Mouse (Mus musculus) CH12.LX (cell line): ENCODE measurements around the gene Eml2. TPM values are rescaled to one million over a fixed set of nuclear protein-coding genes. Genes with fewer than 3 reads are reported as not detected.

Experiments
- DNase-seq: peaks from one replicate; pipeline ENCODE4 v3.0.0-alpha.2; 2013; ENCODE audit errors: extremely low read depth
- H3K27ac ChIP-seq: 2 replicates; pipeline ENCODE4 v1.5.1; 2012; ENCODE audit warnings: low read depth, mild to moderate bottlenecking, control low read depth, moderate library complexity; ENCODE audit not compliant: insufficient read depth
- H3K27me3 ChIP-seq: replicated peaks from 2 replicates; pipeline ENCODE3; 2012; ENCODE audit warnings: inconsistent platforms
- H3K36me3 ChIP-seq, 2 experiments: replicated peaks in 1 of 2; 2 replicates each; pipeline versions ENCODE3 to v1.6.1; 2012; ENCODE audit warnings: inconsistent platforms in 1 of 2, low read length in 1 of 2, mild to moderate bottlenecking in 1 of 2, mixed read lengths in 1 of 2, moderate library complexity in 1 of 2; ENCODE audit not compliant: control insufficient read depth in 1 of 2, insufficient read depth in 1 of 2
- H3K4me1 ChIP-seq, 2 experiments: 2 replicates each; pipeline ENCODE4 v1.6.1; 2012; ENCODE audit warnings: inconsistent platforms in 1 of 2, moderate library complexity in 1 of 2; ENCODE audit not compliant: insufficient read depth in 2 of 2, control insufficient read depth in 1 of 2
- H3K4me2 ChIP-seq: 2 replicates; pipeline ENCODE4 v1.6.1; 2012; ENCODE audit warnings: low read depth, mild to moderate bottlenecking, control low read depth; ENCODE audit not compliant: poor library complexity, insufficient read depth, severe bottlenecking
- H3K4me3 ChIP-seq, 3 experiments: fragments of 150-350 bp in 1 of 3; sonication (generic) in 1 of 3; replicated peaks in 1 of 3; 2 replicates each; pipeline versions ENCODE3 to v1.5.1; 2011 to 2012; ENCODE audit warnings: low read depth in 2 of 3, low read length in 2 of 3, mild to moderate bottlenecking in 2 of 3, moderate library complexity in 2 of 3, control low read depth in 1 of 3, improper control_type of control experiment in 1 of 3, inconsistent platforms in 1 of 3, mixed read lengths in 1 of 3; ENCODE audit not compliant: poor library complexity in 1 of 3
- H3K79me2 ChIP-seq: replicated peaks from 2 replicates; pipeline ENCODE4 v1.6.1; 2012; ENCODE audit warnings: mild to moderate bottlenecking, moderate library complexity; ENCODE audit not compliant: control insufficient read depth, poor library complexity, insufficient read depth, severe bottlenecking; ENCODE audit errors: extremely low read depth
- H3K9ac ChIP-seq: 2 replicates; pipeline ENCODE4 v1.6.1; 2012; ENCODE audit warnings: low read depth, mild to moderate bottlenecking, control low read depth, moderate library complexity; ENCODE audit not compliant: insufficient read depth
- H3K9me3 ChIP-seq: replicated peaks from 2 replicates; pipeline ENCODE3; 2012; ENCODE audit warnings: low read length, inconsistent platforms, mixed read lengths
- BHLHE40 ChIP-seq: IDR thresholded peaks from 2 replicates; pipeline ENCODE4 v1.6.1; 2011; ENCODE audit warnings: mild to moderate bottlenecking, low read depth, low read length, improper control_type of control experiment
- CTCF ChIP-seq, 2 experiments: IDR thresholded peaks in 1 of 2; conservative IDR thresholded peaks in 1 of 2; 2 replicates each; pipeline ENCODE4 v1.5.1; 2011 to 2012; ENCODE audit warnings: low read depth in 2 of 2, low read length in 2 of 2, improper control_type of control experiment in 1 of 2, inconsistent platforms in 1 of 2, mild to moderate bottlenecking in 1 of 2, moderate library complexity in 1 of 2
- E2F4 ChIP-seq: IDR thresholded peaks from 2 replicates; pipeline ENCODE4 v1.6.1; 2011; ENCODE audit warnings: low read depth, low read length, improper control_type of control experiment; ENCODE audit not compliant: insufficient replicate concordance
- EP300 ChIP-seq: IDR thresholded peaks from 2 replicates; pipeline ENCODE4 v1.6.1; 2011; ENCODE audit warnings: low read length, improper control_type of control experiment
- GABPA ChIP-seq: IDR thresholded peaks from 2 replicates; pipeline ENCODE4 v1.6.1; 2012; ENCODE audit warnings: low read depth, low read length, improper control_type of control experiment, inconsistent platforms; ENCODE audit not compliant: insufficient replicate concordance
- HCFC1 ChIP-seq: IDR thresholded peaks from 2 replicates; pipeline ENCODE4 v1.6.1; 2012; ENCODE audit warnings: low read depth, mild to moderate bottlenecking, inconsistent platforms, low read length, improper control_type of control experiment
- IRF4 ChIP-seq: IDR thresholded peaks from 2 replicates; pipeline ENCODE4 v1.6.1; 2014; ENCODE audit warnings: low read depth, mild to moderate bottlenecking, inconsistent platforms, low read length, improper control_type of control experiment
- JUND ChIP-seq: conservative IDR thresholded peaks from 2 replicates; pipeline ENCODE4 v1.6.1; 2011; ENCODE audit warnings: low read depth, low read length, improper control_type of control experiment
- KAT2A ChIP-seq: IDR thresholded peaks from 2 replicates; pipeline ENCODE4 v1.6.1; 2012; ENCODE audit warnings: low read length, improper control_type of control experiment, inconsistent platforms; ENCODE audit not compliant: insufficient replicate concordance
- MAFK ChIP-seq: IDR thresholded peaks from 2 replicates; pipeline ENCODE4 v1.6.1; 2011; ENCODE audit warnings: low read length, improper control_type of control experiment; ENCODE audit not compliant: insufficient replicate concordance
- MAZ ChIP-seq: IDR thresholded peaks from 2 replicates; pipeline ENCODE4 v1.6.1; 2012; ENCODE audit warnings: low read depth, mild to moderate bottlenecking, inconsistent platforms, low read length, improper control_type of control experiment, moderate library complexity
- MXI1 ChIP-seq: IDR thresholded peaks from 2 replicates; pipeline ENCODE4 v1.6.1; 2011; ENCODE audit warnings: mild to moderate bottlenecking, low read depth, low read length, improper control_type of control experiment
- NELFE ChIP-seq: IDR thresholded peaks from 2 replicates; pipeline ENCODE4 v1.6.1; 2011; ENCODE audit warnings: low read depth, low read length, improper control_type of control experiment
- NRF1 ChIP-seq: IDR thresholded peaks from 2 replicates; pipeline ENCODE4 v1.6.1; 2014; ENCODE audit warnings: low read depth, mild to moderate bottlenecking, inconsistent platforms, low read length, improper control_type of control experiment, moderate library complexity
- POLR2AphosphoS2 ChIP-seq: IDR thresholded peaks from 2 replicates; pipeline ENCODE4 v1.6.1; 2011; ENCODE audit warnings: low read depth, low read length, improper control_type of control experiment
- RCOR1 ChIP-seq: conservative IDR thresholded peaks from 2 replicates; pipeline ENCODE4 v1.6.1; 2012; ENCODE audit warnings: low read depth, mild to moderate bottlenecking, inconsistent platforms, low read length, improper control_type of control experiment
- TBP ChIP-seq: conservative IDR thresholded peaks from 2 replicates; pipeline ENCODE4 v1.6.1; 2011; ENCODE audit warnings: low read depth, low read length, improper control_type of control experiment
- USF2 ChIP-seq: conservative IDR thresholded peaks from 2 replicates; pipeline ENCODE4 v1.6.1; 2011; ENCODE audit warnings: low read depth, low read length, improper control_type of control experiment
- ZMIZ1 ChIP-seq: IDR thresholded peaks from 2 replicates; pipeline ENCODE4 v1.6.1; 2012; ENCODE audit warnings: low read depth, mild to moderate bottlenecking, inconsistent platforms, low read length, improper control_type of control experiment
- dilution Hi-C: fragments of 300-500 bp; cut with MboI; formaldehyde crosslinking; loops from 2 replicates; pipeline ENCODE4 v1.14.3; 2020; ENCODE audit warnings: low sequenced_read_pairs; ENCODE audit not compliant: extremely low pct_unique_long_range_greater_than_20kb, extremely low pct_ligation_motif_present
- in situ Hi-C: fragments of 300-500 bp; cut with MboI; formaldehyde crosslinking; loops from 3 replicates; pipeline ENCODE4 v1.14.3; 2019; ENCODE audit warnings: low sequenced_read_pairs, low pct_ligation_motif_present, low pct_unique_long_range_greater_than_20kb, mixed read lengths
- polyA plus RNA-seq: library from polyadenylated mRNA; unstranded; fragments of >175 nt; gene quantifications from 2 replicates; pipeline ENCODE4 v1.2.1, GENCODE M21; 2012; ENCODE audit warnings: low read depth; ENCODE audit not compliant: insufficient read length
- total RNA-seq, 2 experiments: library from RNA; depleted of rRNA; stranded (reverse); fragments of 300-350 nt in 1 of 2; fragments of >200 nt in 1 of 2; gene quantifications; 2 replicates each; pipeline ENCODE4 v1.2.3; 2012 to 2014

The Eml2 gene
- total and polyA plus RNA-seq, 3 experiments: 12.3 to 52.4 (median 29.1) TPM

DNA sequence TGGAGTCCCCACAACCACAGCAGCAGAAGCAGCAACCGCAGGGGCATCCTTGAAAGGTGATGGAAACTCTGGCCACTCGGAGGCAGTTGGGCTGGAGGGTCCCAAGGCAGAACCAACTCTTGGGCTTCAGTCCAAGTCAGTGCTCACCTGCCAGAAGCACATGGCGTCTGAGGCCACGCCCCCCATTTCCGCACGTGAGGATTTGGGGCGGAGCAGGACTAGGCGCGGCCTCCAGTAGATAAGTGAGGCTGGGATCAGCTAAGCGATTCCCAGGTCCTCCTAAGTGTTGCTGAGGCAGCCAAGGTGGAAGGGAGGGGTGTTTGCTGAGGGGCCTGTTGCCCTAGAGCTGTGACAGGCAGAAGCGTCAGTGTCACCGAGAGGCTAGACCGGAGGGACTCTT is 11.2 kb upstream of the Eml2 start:
- H3K36me3 ChIP-seq: no peaks in the 10 kb centered on the region
- H3K79me2 ChIP-seq: no peaks in the 10 kb centered on the region
- no peak overlapping the region for H3K9ac ChIP-seq
- dilution Hi-C loops (no loop called here), in situ Hi-C loops (loop anchor here (10.0 kb wide), 1 partner anchor 190 kb away; the partner anchor contains the start of genes Cd3eap and Ppp1r13l)
- H3K4me2 ChIP-seq: no peak overlapping the region
- no peak overlapping the region for H3K4me3 ChIP-seq
- H3K9me3 ChIP-seq: peaks cover 15% of the 10 kb centered on the region
- peaks cover 51% of the 10 kb centered on the region for H3K27me3 ChIP-seq
- no peak for DNase-seq
- H3K4me1 ChIP-seq: peaks cover 0 to 4% of the 10 kb centered on the region in 2 experiments; a peak in 1 of 4 replicates
- H3K27ac ChIP-seq: no peak overlapping the region
- TF ChIP-seq BHLHE40 (peak; percentile 77), USF2 (no peak), MAFK (no peak), CTCF (conservative IDR thresholded peaks at IDR 0.05 in 1 of 2, IDR thresholded peaks at IDR 0.05 in 1 of 2; ENCODE audit: low read depth in 2 of 2, low read length in 2 of 2) (no peak)

DNA sequence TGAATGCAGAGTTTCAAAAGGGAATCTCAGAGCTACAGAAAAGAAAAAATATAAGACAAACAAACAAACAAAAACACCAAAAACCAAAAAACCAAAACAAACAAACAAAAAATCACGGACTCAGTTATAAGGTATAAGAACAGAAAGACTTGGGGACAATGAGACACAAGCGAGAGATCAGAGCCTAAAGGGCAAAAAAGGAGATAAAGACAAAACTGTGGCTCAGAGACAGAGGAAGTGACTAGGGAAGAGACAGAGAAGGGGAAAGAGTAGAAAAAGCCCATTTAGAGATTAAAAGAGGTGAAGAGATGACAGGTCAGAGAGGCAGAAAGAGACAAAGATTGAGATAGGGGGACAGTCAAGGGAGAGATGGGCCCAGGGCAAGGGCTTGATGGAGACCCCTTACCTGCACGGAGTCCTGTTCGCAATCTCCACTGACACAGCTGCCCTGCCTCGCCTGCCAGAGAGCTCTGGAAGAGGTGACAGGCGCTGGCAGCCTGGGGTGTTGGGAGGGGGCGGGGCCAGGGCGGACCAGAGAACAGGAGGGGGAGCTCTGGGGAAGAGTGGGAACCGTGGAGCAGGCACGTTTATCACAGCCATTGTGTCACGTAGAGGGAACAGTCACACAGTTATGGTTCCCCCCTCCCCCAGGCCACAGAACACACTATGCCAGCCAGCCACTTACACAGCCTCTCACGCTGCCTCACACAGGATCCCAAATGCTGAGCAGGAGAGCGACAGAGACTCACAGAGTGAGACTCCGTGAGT is 10.4 kb upstream of the Eml2 start, which contains the start of gene Gipr:
Gipr (minus strand) TSS at position 472 of the 768 bp plus-strand sequence.
- Histone ChIP-seq H3K9ac (no peak within 1 kb of the TSS), H3K36me3 (no peaks in the 10 kb centered on the region), H3K4me1 (peaks cover 0 to 4% of the 10 kb centered on the region in 2 experiments; a peak in 1 of 4 replicates), H3K27ac (no peak within 1 kb of the TSS), H3K9me3 (peaks cover 15% of the 10 kb centered on the region), H3K79me2 (no peaks in the 10 kb centered on the region), H3K4me2 (no peak within 1 kb of the TSS), H3K27me3 (peaks cover 58% of the 10 kb centered on the region), H3K4me3 (no peak within 1 kb of the TSS)
- no peak for DNase-seq
- in situ Hi-C loops (loop anchor here (10.0 kb wide), 1 partner anchor 189 kb away; the partner anchor contains the start of genes Cd3eap and Ppp1r13l), dilution Hi-C loops (no loop called here)
- TF ChIP-seq E2F4 (no peak), GABPA (no peak), HCFC1 (no peak), RCOR1 (no peak), NRF1 (no peak), JUND (no peak), ZMIZ1 (no peak), POLR2AphosphoS2 (no peak), EP300 (no peak), MXI1 (no peak), TBP (no peak), MAZ (no peak), IRF4 (no peak), MAFK (no peak), NELFE (no peak), KAT2A (no peak)
